Mouse (Mus musculus) right cerebral cortex, postnatal 14 days (tissue): ENCODE measurements at regions not wholly inside any gene's neighbourhood (a gene's known extent, or its start where the extent isn't known, plus 50 kb on each side); places are given as distances from the start of the nearest gene placed in this dataset.

Experiments
- DNase-seq: peaks from one replicate; pipeline ENCODE4 v3.0.0; 2022

DNA sequence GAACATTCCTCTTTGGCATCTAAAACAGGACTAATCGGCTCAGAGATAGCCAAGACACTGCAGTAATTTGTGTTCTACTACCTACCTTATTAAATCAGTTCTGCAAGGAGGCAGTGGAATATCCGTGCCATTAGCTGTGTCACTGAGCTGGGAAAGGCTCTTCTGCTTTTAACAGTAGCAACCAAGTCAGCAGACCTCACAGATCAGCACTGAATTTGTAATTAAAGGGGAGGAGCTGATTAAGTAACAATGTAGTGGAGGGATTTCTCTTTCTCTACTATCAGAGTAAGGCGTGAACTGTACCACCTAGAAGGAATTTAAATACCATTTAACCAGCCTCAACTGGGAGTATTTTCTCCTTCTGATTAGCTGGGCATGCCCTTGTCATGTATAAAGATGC is 504.3 kb upstream of the Atp10a start:
- DNase-seq = no peak

- peak; percentile 9 for DNase-seq
Observed at GRCm38 (mm10) chr7:58184913-58185312, 471.1 kb upstream of the Atp10a start.

GRCm38 (mm10) chr7:58217726-58218125 is 438.2 kb upstream of the Atp10a start:
- DNase-seq = no peak

DNA sequence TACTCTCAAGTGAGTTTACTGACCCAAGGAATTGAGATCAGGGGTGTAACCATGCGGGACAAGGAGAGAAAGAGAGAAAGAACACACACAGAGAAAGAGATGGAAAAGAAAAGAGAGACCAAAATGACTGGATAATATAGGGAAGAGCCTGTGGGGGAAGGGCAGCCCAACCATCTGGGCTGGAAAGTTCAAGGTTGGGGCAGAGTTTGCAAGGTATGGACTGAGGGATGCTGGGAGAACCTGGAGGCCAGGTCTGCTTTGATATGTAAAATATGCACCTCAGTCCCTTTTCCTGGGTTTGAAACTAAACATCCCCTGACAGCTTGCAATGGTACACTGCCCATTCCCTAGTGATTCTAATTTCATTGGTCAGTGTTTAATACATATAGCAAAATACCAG is 431.2 kb upstream of the Atp10a start:
- no peak for DNase-seq

GRCm38 (mm10) chr7:58225713-58226112 is 430.3 kb upstream of the Atp10a start:
- DNase-seq = no peak

GRCm38 (mm10) chr7:58230162-58230681 is 425.7 kb upstream of the Atp10a start:
- no peak for DNase-seq

- no peak for DNase-seq
Observed at GRCm38 (mm10) chr7:58230943-58231342, 425.0 kb upstream of the Atp10a start.

GRCm38 (mm10) chr7:58247261-58247660 is 408.7 kb upstream of the Atp10a start:
- DNase-seq = peak; percentile 41
